Mouse (Mus musculus) liver, adult 2 months (tissue): ENCODE data around the gene Scn4b.

Experiments used
- CTCF ChIP-seq: fragments of 200-500 bp; IDR thresholded peaks from 2 replicates; pipeline ENCODE4 v1.5.1; 2011; ENCODE audit warnings: low read depth, low read length, control low read depth
- POLR2A ChIP-seq: fragments of 200-500 bp; IDR thresholded peaks from 2 replicates; pipeline ENCODE4 v1.6.1; 2011; ENCODE audit warnings: low read length, control low read depth; ENCODE audit not compliant: insufficient read depth; ENCODE audit errors: extremely low read depth

DNA sequence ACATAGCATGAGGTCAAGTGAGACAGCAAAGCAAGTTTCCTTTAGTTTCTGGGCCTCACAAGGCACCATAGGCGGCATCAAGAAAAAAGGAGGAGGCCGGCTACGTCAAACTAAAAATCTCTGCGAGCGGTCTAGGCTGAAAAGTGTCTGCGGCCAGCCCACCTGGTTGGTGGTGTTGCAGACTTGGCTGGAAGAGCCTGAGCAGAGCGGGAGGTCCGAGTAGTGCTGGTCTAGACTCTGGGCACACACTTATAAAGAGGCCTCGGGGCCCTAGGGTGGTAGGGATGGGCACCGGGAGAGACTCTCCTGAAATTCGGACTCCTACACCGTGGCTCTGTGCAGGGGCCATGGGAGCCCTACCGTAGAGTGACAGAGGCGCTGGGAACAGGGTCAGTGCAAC, 22.5 kb upstream of the Scn4b start:
- TF ChIP-seq CTCF (no peak), POLR2A (no peak)
